Comparison of ENCODE assay signal across 8 mouse cellular contexts in the genomic region with DNA sequence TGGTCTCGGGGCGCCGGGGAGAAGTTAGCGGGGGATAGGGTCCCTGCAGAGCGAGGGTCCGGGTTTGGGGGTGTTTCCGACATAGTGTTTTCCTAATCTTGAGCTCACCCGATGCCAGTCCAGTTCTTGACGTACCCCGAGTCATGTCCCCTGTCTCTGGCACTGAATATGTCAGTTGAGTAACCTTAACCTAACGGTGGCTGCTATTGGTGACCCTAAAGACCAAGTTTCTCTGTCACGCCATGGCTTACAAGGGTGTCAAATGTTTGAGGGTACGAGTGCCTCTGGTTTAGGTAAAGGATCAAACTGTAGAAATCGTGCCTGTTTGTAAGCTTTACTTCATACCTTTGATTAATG. TPM values are rescaled to one million over a fixed set of nuclear protein-coding genes. Genes with fewer than 3 reads are reported as not detected.
A peak's percentile ranks its signal among the peaks of the same experiment; 100 is the strongest.
DNase-seq lines count a peak whose midpoint lies in the region; ATAC-seq and TF ChIP-seq lines count a peak whose summit lies in the region.

No protein-coding gene starts in this region.

- TF ChIP-seq CTCF in spleen, adult 2 months (IDR thresholded peaks at IDR 0.05; ENCODE audit: extremely low read depth, insufficient read depth, insufficient read length, insufficient replicate concordance), result no peak

- TF ChIP-seq POLR2A in spleen, adult 2 months (IDR thresholded peaks at IDR 0.05; ENCODE audit: low read depth, low read length), result no peak

- H3K36me3 ChIP-seq in spleen, adult 2 months (ENCODE audit: control insufficient read depth, insufficient read depth, low read length), result no peaks in the 10 kb centered on the region
- H3K36me3 ChIP-seq in limb, embryonic 15.5 days, result no peaks in the 10 kb centered on the region
- H3K36me3 ChIP-seq in stomach, embryonic 15.5 days, result no peaks in the 10 kb centered on the region

- H3K4me2 ChIP-seq in limb, embryonic 15.5 days, result peak overlapping the region; percentile 61
- H3K4me2 ChIP-seq in stomach, embryonic 15.5 days, result peak overlapping the region; percentile 62

- H3K27ac ChIP-seq in spleen, adult 2 months (ENCODE audit: insufficient read depth, low read length), result peak overlapping the region; percentile 89
- H3K27ac ChIP-seq in limb, embryonic 15.5 days, result peak overlapping the region; percentile 98
- peak overlapping the region; percentile 99 for H3K27ac ChIP-seq in stomach, embryonic 15.5 days

- H3K4me3 ChIP-seq in spleen, adult 2 months (ENCODE audit: extremely low read depth, insufficient read depth, insufficient read length), result peak overlapping the region; percentile 88
- peak overlapping the region; percentile 81 for H3K4me3 ChIP-seq in limb, embryonic 15.5 days
- peak overlapping the region; percentile 91 for H3K4me3 ChIP-seq in stomach, embryonic 15.5 days (replicated peaks)

- no peaks in the 10 kb centered on the region for H3K9me3 ChIP-seq in limb, embryonic 15.5 days
- no peaks in the 10 kb centered on the region for H3K9me3 ChIP-seq in stomach, embryonic 15.5 days

- H3K4me1 ChIP-seq in spleen, adult 2 months (ENCODE audit: control insufficient read depth, insufficient read depth, insufficient read length), result no peaks in the 10 kb centered on the region; the same call in 1 of the 2 replicates
- peaks cover 5% of the 10 kb centered on the region; the same call in 1 of the 2 replicates for H3K4me1 ChIP-seq in limb, embryonic 15.5 days
- peaks cover 5% of the 10 kb centered on the region; the same call in 1 of the 2 replicates for H3K4me1 ChIP-seq in stomach, embryonic 15.5 days

- WGBS in spleen, adult 2 months, result 4% methylated on average over 14 of the region's 14 CpGs
- WGBS in limb, embryonic 15.5 days, result 2% methylated on average over 14 of the region's 14 CpGs
- WGBS in stomach, embryonic 15.5 days, result 3% methylated on average over 14 of the region's 14 CpGs

- no peaks in the 10 kb centered on the region for H3K27me3 ChIP-seq in spleen, adult 2 months (ENCODE audit: control insufficient read depth, insufficient read depth, low read length)
- H3K27me3 ChIP-seq in limb, embryonic 15.5 days, result no peaks in the 10 kb centered on the region
- no peaks in the 10 kb centered on the region for H3K27me3 ChIP-seq in stomach, embryonic 15.5 days (replicated peaks)

- peak overlapping the region; percentile 89 for H3K9ac ChIP-seq in limb, embryonic 15.5 days
- peak overlapping the region; percentile 81 for H3K9ac ChIP-seq in stomach, embryonic 15.5 days

- no peak for DNase-seq in cerebellum, postnatal 10 days
- DNase-seq in spleen, adult 2 months (ENCODE audit: low read depth in 1 of 2, low spot score in 2 of 2), result no peak
- DNase-seq in spleen, postnatal 4 days (ENCODE audit: low spot score in 2 of 2), result no peak
- DNase-seq in cerebellum, adult 8-10 months, result no peak
- DNase-seq in thymus, postnatal 4 days, result no peak

- 0 out of 2 replicates have a peak, but pooled peaks have one; percentile 28 for ATAC-seq in cerebellum, adult (ENCODE audit: insufficient number of reproducible peaks, low FRiP score, low TSS enrichment)
- no peak for ATAC-seq in limb, embryonic 15.5 days (ENCODE audit: insufficient number of reproducible peaks, low FRiP score, low TSS enrichment, low read depth)
- ATAC-seq in stomach, embryonic 15.5 days (ENCODE audit: insufficient read depth, low FRiP score, low read depth), result no peak

RNA-seq across cellular contexts. Expression of gene Odf2l, which starts 0.6 kb away (rescaled TPM):
- 0.94 and 1.4 TPM in 2 replicates for polyA plus RNA-seq in spleen, adult 2 months (2012; rRNA removed)
- 12.1 and 13.1 TPM in 2 replicates for polyA plus RNA-seq in limb, embryonic 15.5 days (2015; fragmentation: Nextera tagmentation; extraction: Ambion mirVana)
- 16.2 and 17.4 TPM in 2 replicates for polyA plus RNA-seq in stomach, embryonic 15.5 days (2015; fragmentation: Nextera tagmentation; extraction: Ambion mirVana)

RNA-seq across cellular contexts. Expression of gene Clca2, which starts 19.7 kb away (rescaled TPM):
- 0.13 and 0.14 TPM in 2 replicates for polyA plus RNA-seq in spleen, adult 2 months (2012; rRNA removed)
- polyA plus RNA-seq in limb, embryonic 15.5 days (2015; fragmentation: Nextera tagmentation; extraction: Ambion mirVana), result 1.7 and 2.1 TPM in 2 replicates
- polyA plus RNA-seq in stomach, embryonic 15.5 days (2015; fragmentation: Nextera tagmentation; extraction: Ambion mirVana), result 0.77 and 1.1 TPM in 2 replicates
